Mouse (Mus musculus) gastrocnemius, adult 2 months (tissue): ENCODE measurements around the gene Srsf9. TPM values are rescaled to one million over a fixed set of nuclear protein-coding genes. Genes with fewer than 3 reads are reported as not detected.
A peak's percentile ranks its signal among the peaks of the same experiment; 100 is the strongest.

Source experiments
- DNase-seq: peaks from one replicate; pipeline ENCODE4 v3.0.0; 2022
- H3K27ac ChIP-seq: fragments of 200-600 bp; 2 replicates; pipeline ENCODE4 v1.8.1; 2022; ENCODE audit warnings: mild to moderate bottlenecking
- H3K4me3 ChIP-seq: fragments of 200-600 bp; 2 replicates; pipeline ENCODE4 v1.8.1; 2022; ENCODE audit warnings: mild to moderate bottlenecking, moderate library complexity
- CTCF ChIP-seq: fragments of 200-600 bp; IDR thresholded peaks from 2 replicates; pipeline ENCODE4 v1.8.1; 2022; ENCODE audit warnings: antibody characterized with exemption, mild to moderate bottlenecking, moderate library complexity
- intact Hi-C: fragments of 180-260 bp; cut with DNase I; formaldehyde crosslinking; loops from one replicate; pipeline ENCODE4 v1.15.1; 2025
- long read RNA-seq, 2 experiments: library from polyadenylated mRNA; stranded (forward); transcript quantifications; one replicate each; pipeline ENCODE4 v2.0.0; 2021
- total RNA-seq, 2 experiments: library from RNA; stranded (reverse); gene quantifications; 2 replicates each; pipeline ENCODE4 v1.2.3; 2021

Gene Srsf9
- total RNA-seq, result 10 to 100 TPM in 1 of 2 experiments, 1 to 10 TPM in 1; 9.3 to 12.1 TPM
- long read RNA-seq, experiment 1, transcript Srsf9-201 (4 exons, 1,162 nt), result major isoform, 10 of 19 reads
- long read RNA-seq, experiment 1, partial matches to known transcripts, result 2 of 19 reads
- long read RNA-seq, experiment 1, other reads (novel, unspliced or antisense), result 3 of 19 reads
- long read RNA-seq, experiment 2, transcript Srsf9-205 (6 exons, 1,392 nt), result major isoform, 8 of 21 reads
- long read RNA-seq, experiment 2, transcript Srsf9-201 (4 exons, 1,162 nt), result minor isoform, 7 of 21 reads
- long read RNA-seq, experiment 2, partial matches to known transcripts, result 0 of 21 reads
- long read RNA-seq, experiment 2, other reads (novel, unspliced or antisense), result 6 of 21 reads

DNA sequence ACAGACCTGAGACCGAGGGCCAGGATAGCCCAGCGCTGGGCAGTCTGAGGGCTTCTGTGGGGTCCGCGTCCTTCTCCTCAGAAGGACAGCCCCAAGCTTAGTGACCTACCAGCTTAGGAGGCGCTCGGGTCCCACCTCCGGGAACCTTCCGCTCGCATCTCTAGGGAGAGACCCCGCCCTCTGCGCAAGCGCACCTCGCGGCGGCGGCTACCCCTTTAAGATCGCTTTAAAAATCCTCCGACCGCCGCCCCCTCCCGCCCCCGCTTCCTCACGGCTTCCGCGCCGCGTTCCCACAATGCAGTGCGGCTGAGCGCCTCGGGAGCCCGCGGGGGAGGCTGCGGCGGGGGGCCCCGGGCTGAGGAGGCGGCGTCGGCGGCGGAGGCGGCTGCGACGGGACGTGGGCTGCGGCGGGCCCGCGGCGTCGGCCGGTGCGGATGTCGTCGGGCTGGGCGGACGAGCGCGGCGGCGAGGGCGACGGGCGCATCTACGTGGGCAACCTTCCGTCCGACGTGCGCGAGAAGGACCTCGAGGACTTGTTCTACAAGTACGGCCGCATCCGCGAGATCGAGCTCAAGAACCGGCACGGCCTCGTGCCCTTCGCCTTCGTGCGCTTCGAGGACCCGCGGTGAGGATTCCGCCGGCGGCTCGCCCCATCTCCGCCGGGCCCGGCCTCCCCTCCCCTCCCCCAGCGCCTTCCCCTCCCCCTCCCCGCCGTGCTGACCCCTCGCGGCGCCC, at the start of gene Srsf9:
Srsf9 (plus strand) TSS at position 303 of the 735 bp plus-strand sequence.
- intact Hi-C loops, result no loop called here
- no peak for TF ChIP-seq CTCF
- Histone ChIP-seq H3K27ac (peak within 1 kb of the TSS; percentile 89), H3K4me3 (peak within 1 kb of the TSS; percentile 92)
- peak; percentile 97 for DNase-seq

GRCm38 (mm10) chr5:115278053-115278452, 48.9 kb upstream of the Srsf9 start:
- H3K4me3 ChIP-seq, result no peak overlapping the region
- no peak for TF ChIP-seq CTCF
- H3K27ac ChIP-seq, result no peak overlapping the region
- intact Hi-C loops, result no loop called here
- no peak for DNase-seq

DNA sequence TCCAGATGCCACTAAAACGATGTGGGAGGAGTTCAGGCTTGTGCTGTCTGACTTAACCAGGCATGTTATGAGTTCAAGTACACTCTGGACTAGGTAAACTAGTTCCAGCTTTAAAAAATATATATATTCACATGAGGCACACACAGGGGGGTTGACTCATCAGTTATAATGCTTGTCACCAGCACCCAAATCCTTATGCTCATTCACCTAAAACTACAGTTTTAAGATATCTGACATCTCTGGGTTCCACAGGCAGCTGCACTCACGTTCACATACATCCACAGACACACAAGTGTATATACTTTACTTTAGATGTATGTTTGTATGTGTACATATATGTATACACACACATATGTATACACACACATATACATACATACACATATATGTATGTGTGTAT, 48.2 kb upstream of the Srsf9 start:
- DNase-seq, result no peak
- H3K27ac ChIP-seq, result no peak overlapping the region
- intact Hi-C loops, result no loop called here
- TF ChIP-seq CTCF, result no peak
- H3K4me3 ChIP-seq, result no peak overlapping the region

GRCm38 (mm10) chr5:115279226-115280049, 47.5 kb upstream of the Srsf9 start, which contains the start of gene Coq5:
TSS of gene Coq5 (plus strand) at chr5:115279666.
- Histone ChIP-seq H3K4me3 (peak within 1 kb of the TSS; percentile 84), H3K27ac (peak within 1 kb of the TSS; percentile 94)
- no peak for TF ChIP-seq CTCF
- intact Hi-C loops, result loop anchor here (5.0 kb wide), 1 partner anchor 63 kb away; the partner anchor contains the start of genes Gatc and Triap1
- DNase-seq, result peak; percentile 92

- Histone ChIP-seq H3K4me3 (peak overlapping the region; percentile 84), H3K27ac (peak overlapping the region; percentile 94)
- intact Hi-C loops, result loop anchor here (5.0 kb wide), 1 partner anchor 62 kb away; the partner anchor contains the start of genes Gatc and Triap1
- no peak for TF ChIP-seq CTCF
- DNase-seq, result peak; percentile 51
These were observed 46.8 kb upstream of the Srsf9 start for GRCm38 (mm10) chr5:115280050-115280687.

DNA sequence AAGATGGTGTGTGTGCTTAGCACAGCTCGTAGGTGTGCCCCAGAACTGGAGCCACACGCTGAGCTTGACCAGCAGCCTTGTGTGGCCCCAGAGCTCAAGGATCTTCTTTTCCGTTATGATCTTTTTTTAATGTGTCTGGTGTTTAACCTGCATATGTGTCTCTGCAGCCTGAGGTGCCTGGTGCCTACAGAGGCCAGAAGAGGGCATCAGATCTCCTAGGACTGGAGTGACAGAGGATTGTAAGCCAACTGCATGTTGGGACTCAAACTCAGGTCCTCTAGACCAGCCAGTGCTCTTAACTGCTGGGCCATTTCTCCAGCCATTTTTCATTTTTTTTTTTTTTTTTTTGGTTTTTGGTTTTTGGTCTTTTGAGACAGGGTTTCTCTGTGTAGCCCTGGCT, 42.2 kb upstream of the Srsf9 start:
- H3K27ac ChIP-seq, result no peak overlapping the region
- intact Hi-C loops, result loop anchor here (5.0 kb wide), 1 partner anchor 58 kb away; the partner anchor contains the start of genes Gatc and Triap1

DNA sequence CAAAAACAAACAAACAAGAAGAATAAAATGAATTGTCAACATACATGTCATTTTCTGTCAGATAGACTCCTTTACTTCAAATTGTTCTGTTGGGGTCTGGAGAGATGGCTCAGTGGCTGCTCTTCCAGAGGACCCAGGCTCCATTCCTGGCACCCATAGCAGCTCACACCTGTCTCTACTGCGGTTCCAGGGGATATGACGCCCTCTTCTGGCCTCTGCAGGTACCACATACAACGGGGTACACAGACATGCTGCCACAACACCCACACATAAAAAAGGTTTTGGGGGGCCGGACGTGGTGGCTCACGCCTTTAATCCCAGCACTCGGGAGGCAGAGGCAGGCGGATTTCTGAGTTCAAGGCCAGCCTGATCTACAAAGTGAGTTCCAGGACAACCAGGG, 32.8 kb upstream of the Srsf9 start:
- Histone ChIP-seq H3K27ac (no peak overlapping the region), H3K4me3 (no peak overlapping the region)
- no peak for DNase-seq
- intact Hi-C loops, result no loop called here
- peak; percentile 33; the same call in 1 of the 2 replicates for TF ChIP-seq CTCF

More for the DNA sequence above, 42.2 kb upstream of the Srsf9 start:
- peak; percentile 33 for TF ChIP-seq CTCF
- no peak overlapping the region for H3K4me3 ChIP-seq
- DNase-seq, result no peak

DNA sequence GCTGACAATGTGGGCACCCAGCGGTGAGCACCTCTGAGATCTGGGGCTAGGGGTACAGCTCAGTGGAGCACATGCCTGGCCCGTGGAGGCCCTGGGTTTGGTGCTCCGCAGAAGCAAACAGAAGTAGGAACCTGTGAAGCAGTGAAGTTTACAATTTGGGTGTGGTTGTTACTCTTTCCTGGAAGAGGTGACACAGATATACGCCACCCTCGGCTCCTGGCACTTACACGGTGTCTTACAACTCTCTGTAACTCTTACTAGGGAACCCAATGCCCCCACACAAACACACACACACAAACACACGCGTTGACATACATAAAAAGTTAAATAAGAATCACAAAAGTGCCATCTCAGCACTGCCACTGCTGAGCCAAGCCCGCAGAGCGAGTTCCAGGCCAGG, 30.6 kb upstream of the Srsf9 start:
- Histone ChIP-seq H3K27ac (no peak overlapping the region), H3K4me3 (no peak overlapping the region)
- no peak for TF ChIP-seq CTCF
- no peak for DNase-seq
- intact Hi-C loops, result no loop called here

- peak; percentile 38 for TF ChIP-seq CTCF
- peak; percentile 71 for DNase-seq
- intact Hi-C loops, result loop anchor here (2.0 kb wide), 1 partner anchor 49 kb away; the partner anchor contains the start of gene Cox6a1
- Histone ChIP-seq H3K4me3 (peak overlapping the region; percentile 92), H3K27ac (peak overlapping the region; percentile 87)
These were observed 26.8 kb upstream of the Srsf9 start for GRCm38 (mm10) chr5:115300035-115300744.

- TF ChIP-seq CTCF, result 0 out of 2 replicates have a peak, but pooled peaks have one; percentile 3
These were observed 26.0 kb upstream of the Srsf9 start, which contains the start of gene Dynll1 for GRCm38 (mm10) chr5:115300792-115301614. TSS of gene Dynll1 (minus strand) at chr5:115300999.

More at GRCm38 (mm10) chr5:115300792-115301614, 26.0 kb upstream of the Srsf9 start, which contains the start of gene Dynll1:
- peak within 1 kb of the TSS; percentile 92 for H3K4me3 ChIP-seq
- peak within 1 kb of the TSS; percentile 87 for H3K27ac ChIP-seq
- intact Hi-C loops, result loop anchor here (2.0 kb wide), 1 partner anchor 48 kb away; the partner anchor contains the start of gene Cox6a1
- peak; percentile 99 for DNase-seq
